Mouse (Mus musculus) myocyte (in vitro differentiated cells): ENCODE measurements around the gene Ascl2. TPM values are rescaled to one million over a fixed set of nuclear protein-coding genes. Genes with fewer than 3 reads are reported as not detected.

Experiments used
- H3K27me3 ChIP-seq: one replicate; pipeline ENCODE4 v1.6.1; 2011; ENCODE audit not compliant: control insufficient read depth, insufficient read depth, insufficient read length
- H3K36me3 ChIP-seq: one replicate; pipeline ENCODE4 v1.6.1; 2011; ENCODE audit not compliant: control insufficient read depth, insufficient read depth
- H3K4me2 ChIP-seq: one replicate; pipeline ENCODE4 v1.6.1; 2011; ENCODE audit warnings: low read depth, control low read depth
- H3K4me3 ChIP-seq: one replicate; pipeline ENCODE4 v1.5.1; 2011; ENCODE audit warnings: mild to moderate bottlenecking, control low read depth, moderate library complexity
- H3K79me2 ChIP-seq: one replicate; pipeline ENCODE4 v1.6.1; 2011; ENCODE audit not compliant: control insufficient read depth, insufficient read depth
- H3ac ChIP-seq: one replicate; pipeline ENCODE4 v1.6.1; 2011; ENCODE audit not compliant: control insufficient read depth, insufficient read length
- CEBPB ChIP-seq: IDR thresholded peaks from 2 replicates; pipeline ENCODE4 v1.6.1; 2011; ENCODE audit warnings: mild to moderate bottlenecking, moderate library complexity; ENCODE audit not compliant: poor library complexity, insufficient read depth, severe bottlenecking
- E2F4 ChIP-seq: IDR thresholded peaks from one replicate; pipeline ENCODE4 v1.6.1; 2011; ENCODE audit warnings: mild to moderate bottlenecking, control low read depth, moderate library complexity; ENCODE audit not compliant: insufficient read depth
- MAX ChIP-seq: IDR thresholded peaks from one replicate; pipeline ENCODE4 v1.6.1; 2011; ENCODE audit warnings: low read depth, mild to moderate bottlenecking, control low read depth
- MYOD1 ChIP-seq, 3 experiments: IDR thresholded peaks; one replicate each; pipeline ENCODE4 v1.6.1; 2011; ENCODE audit warnings: control low read depth in 2 of 3, low read depth in 2 of 3, mild to moderate bottlenecking in 2 of 3, moderate library complexity in 1 of 3; ENCODE audit not compliant: insufficient read length in 2 of 3, control insufficient read depth in 1 of 3
- MYOG ChIP-seq, 3 experiments: IDR thresholded peaks; one replicate each; pipeline ENCODE4 v1.6.1; 2011; ENCODE audit warnings: control low read depth in 2 of 3, low read depth in 2 of 3, mild to moderate bottlenecking in 2 of 3; ENCODE audit not compliant: insufficient read length in 2 of 3, control insufficient read depth in 1 of 3, insufficient read depth in 1 of 3
- POLR2A ChIP-seq: IDR thresholded peaks from one replicate; pipeline ENCODE4 v1.6.1; 2011; ENCODE audit warnings: low read depth, mild to moderate bottlenecking, control low read depth, moderate library complexity; ENCODE audit not compliant: insufficient read length
- POLR2AphosphoS2 ChIP-seq: IDR thresholded peaks from one replicate; pipeline ENCODE4 v1.6.1; 2011; ENCODE audit warnings: low read depth, control low read depth; ENCODE audit not compliant: insufficient read length
- REST ChIP-seq: IDR thresholded peaks from one replicate; pipeline ENCODE4 v1.6.1; 2011; ENCODE audit warnings: mild to moderate bottlenecking, control low read depth, moderate library complexity; ENCODE audit not compliant: insufficient read depth, insufficient read length
- SRF ChIP-seq: IDR thresholded peaks from one replicate; pipeline ENCODE4 v1.6.1; 2011; ENCODE audit warnings: low read depth; ENCODE audit not compliant: control insufficient read depth, insufficient read length
- TCF12 ChIP-seq: IDR thresholded peaks from one replicate; pipeline ENCODE4 v1.6.1; 2011; ENCODE audit warnings: mild to moderate bottlenecking, control low read depth; ENCODE audit not compliant: poor library complexity, insufficient read depth, severe bottlenecking
- TCF3 ChIP-seq: IDR thresholded peaks from one replicate; pipeline ENCODE4 v1.6.1; 2011; ENCODE audit warnings: low read depth, control low read depth; ENCODE audit not compliant: insufficient read length
- USF1 ChIP-seq: IDR thresholded peaks from one replicate; pipeline ENCODE4 v1.6.1; 2011; ENCODE audit warnings: low read depth, mild to moderate bottlenecking, control low read depth, moderate library complexity
- polyA plus RNA-seq: library from polyadenylated mRNA; unstranded; fragments of >200 nt; fragmentation: generic; extraction: Trizol; gene quantifications from one replicate; pipeline ENCODE4 v1.2.1, GENCODE M21; 2012; ENCODE audit warnings: missing spikeins

The Ascl2 gene
- polyA plus RNA-seq, 1 experiment = not detected

DNA sequence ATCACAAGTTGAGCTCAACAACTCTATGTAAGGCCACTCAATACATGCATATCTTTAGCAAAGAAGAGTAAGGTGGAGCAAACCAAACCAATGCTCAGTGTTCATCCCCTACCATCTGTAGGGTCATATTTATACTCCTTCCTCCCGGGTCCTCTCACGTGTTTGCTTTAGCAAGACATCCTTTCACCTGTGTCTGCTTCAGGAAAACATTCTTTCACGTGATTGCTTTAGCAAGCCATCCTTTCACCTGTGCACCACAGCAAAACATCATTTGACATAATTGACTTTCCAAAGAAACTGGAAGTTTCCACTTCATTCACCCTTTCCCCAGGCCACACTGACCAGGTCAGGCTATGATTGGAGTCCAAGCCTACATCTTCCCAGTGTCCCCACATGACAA lies 38.0 kb downstream of the Ascl2 start, which contains the start of gene Th:
Gene Th (minus strand): TSS at position 101 of the 400 bp plus-strand sequence.
- H3K27me3 ChIP-seq = peaks cover 15% of the 10 kb centered on the region
- no peaks in the 10 kb centered on the region for H3K36me3 ChIP-seq
- H3K79me2 ChIP-seq = no peaks in the 10 kb centered on the region
- no peak within 1 kb of the TSS for H3ac ChIP-seq
- no peak within 1 kb of the TSS for H3K4me2 ChIP-seq
- no peak within 1 kb of the TSS for H3K4me3 ChIP-seq
- TF ChIP-seq POLR2A = no peak
- TF ChIP-seq TCF12 = no peak
- no peak for TF ChIP-seq E2F4
- no peak for TF ChIP-seq USF1
- TF ChIP-seq MYOG (IDR thresholded peaks at IDR 0.05; ENCODE audit: control insufficient read depth in 1 of 3, insufficient read depth in 1 of 3, insufficient read length in 2 of 3, low read depth in 2 of 3) = no peak
- no peak for TF ChIP-seq MAX
- no peak for TF ChIP-seq MYOD1 (IDR thresholded peaks at IDR 0.05; ENCODE audit: control insufficient read depth in 1 of 3, insufficient read length in 2 of 3, low read depth in 2 of 3)
- TF ChIP-seq POLR2AphosphoS2 = no peak
- no peak for TF ChIP-seq CEBPB
- no peak for TF ChIP-seq REST
- TF ChIP-seq SRF = no peak
- no peak for TF ChIP-seq TCF3

DNA sequence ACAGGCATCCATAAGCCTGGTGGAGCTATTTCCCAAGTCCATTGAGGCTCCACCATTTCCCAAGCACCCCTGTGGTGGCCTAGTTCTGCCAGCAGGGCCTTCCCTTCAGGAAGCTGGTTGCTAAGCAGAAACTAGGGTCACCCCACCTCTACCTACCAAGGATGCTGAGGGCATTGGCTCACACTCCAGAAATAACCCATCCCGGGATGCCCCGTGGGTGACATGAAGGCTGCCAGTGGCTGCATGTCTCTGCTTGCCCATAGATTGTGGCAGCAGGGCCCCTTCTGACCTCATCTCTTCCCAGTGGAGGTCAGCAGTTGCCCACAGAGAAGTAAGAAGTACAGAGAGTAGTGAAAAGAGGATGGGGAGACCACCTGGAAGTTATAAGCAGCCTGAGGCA lies 39.5 kb downstream of the Ascl2 start:
- no peak overlapping the region for H3ac ChIP-seq
- H3K4me3 ChIP-seq = no peak overlapping the region
- TF ChIP-seq CEBPB (no peak), MAX (no peak), E2F4 (no peak), POLR2AphosphoS2 (no peak), TCF12 (no peak), POLR2A (no peak), TCF3 (no peak), SRF (no peak)
- H3K27me3 ChIP-seq = peaks cover 11% of the 10 kb centered on the region
- H3K79me2 ChIP-seq = no peaks in the 10 kb centered on the region
- H3K36me3 ChIP-seq = no peaks in the 10 kb centered on the region
- H3K4me2 ChIP-seq = no peak overlapping the region

DNA sequence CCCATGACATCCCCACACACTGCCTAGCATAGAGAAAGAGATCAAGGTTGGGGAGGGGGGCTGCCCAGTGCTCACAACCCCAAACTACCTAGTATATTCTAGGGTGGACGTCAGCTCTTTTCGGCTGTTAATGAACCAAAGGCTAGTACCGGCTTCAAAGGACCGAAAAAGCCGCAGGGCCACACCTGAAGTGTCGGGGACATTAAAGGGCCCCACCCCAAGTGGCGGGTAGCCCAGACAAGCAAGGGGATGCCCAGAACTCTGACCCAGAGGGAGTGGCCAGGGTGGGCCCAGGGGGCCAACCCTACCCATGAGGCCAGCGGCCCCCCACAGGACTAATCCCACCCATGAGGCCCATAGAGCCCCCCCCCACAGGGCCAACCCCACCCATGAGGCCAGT lies 41.8 kb downstream of the Ascl2 start:
- no peak for TF ChIP-seq MAX
- TF ChIP-seq TCF3 = no peak
- TF ChIP-seq CEBPB = no peak
- TF ChIP-seq TCF12 = no peak
- TF ChIP-seq E2F4 = no peak
- no peak for TF ChIP-seq REST
- TF ChIP-seq USF1 = no peak
- Histone ChIP-seq H3K36me3 (no peaks in the 10 kb centered on the region), H3ac (no peak overlapping the region), H3K27me3 (peaks cover 11% of the 10 kb centered on the region), H3K4me2 (no peak overlapping the region), H3K4me3 (no peak overlapping the region), H3K79me2 (no peaks in the 10 kb centered on the region)

DNA sequence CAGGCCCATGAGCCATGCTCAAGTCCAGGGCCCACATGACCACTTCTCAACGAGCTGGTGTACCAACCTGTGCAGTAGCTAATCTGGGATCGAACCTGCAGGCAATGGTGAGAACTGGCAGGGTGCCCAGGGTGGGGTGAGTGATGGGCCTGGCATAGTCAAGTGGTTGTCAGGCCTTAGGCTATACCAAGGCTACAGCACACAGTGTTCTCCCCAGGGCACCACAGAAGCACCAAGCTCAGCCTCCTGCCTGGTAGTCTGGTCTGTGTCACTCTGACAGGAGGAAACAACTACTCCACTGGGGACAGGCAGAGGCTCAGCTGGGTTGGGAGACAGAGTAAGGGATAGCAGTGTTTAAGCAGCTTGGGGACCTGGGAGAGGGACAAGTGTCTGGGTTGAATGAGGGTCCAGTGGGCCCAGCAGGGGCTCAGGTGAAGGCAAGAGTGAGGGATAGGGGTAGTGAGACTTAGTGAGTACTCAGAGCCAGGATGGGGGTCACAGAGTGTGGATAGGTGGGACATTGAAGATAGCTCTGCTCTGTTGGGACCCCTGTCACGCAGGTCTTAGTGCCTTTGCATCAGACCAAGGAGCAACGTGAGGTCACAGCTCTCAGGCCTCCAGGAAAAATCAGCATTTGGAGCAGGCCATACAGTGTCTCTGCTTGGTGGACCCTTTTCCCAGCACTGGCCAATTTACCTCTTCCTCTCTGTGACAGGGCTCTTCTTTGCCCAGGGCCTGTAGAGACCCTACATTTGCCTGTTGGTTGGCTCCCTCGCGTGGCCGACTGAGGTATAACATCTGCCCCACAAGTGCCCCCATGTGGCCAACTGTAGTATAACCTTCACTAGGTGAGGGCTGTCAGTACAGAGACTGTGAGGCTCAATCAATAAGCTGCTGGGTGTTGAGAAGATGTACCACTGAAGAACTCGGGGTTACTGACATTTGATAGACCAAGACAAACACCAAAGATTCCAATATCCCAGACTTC lies 50.1 kb downstream of the Ascl2 start:
- H3K4me3 ChIP-seq = no peak overlapping the region
- H3K27me3 ChIP-seq = peaks cover 13% of the 10 kb centered on the region
- H3K36me3 ChIP-seq = no peaks in the 10 kb centered on the region
- no peak overlapping the region for H3ac ChIP-seq
- TF ChIP-seq MYOD1 (IDR thresholded peaks at IDR 0.05; ENCODE audit: control insufficient read depth in 1 of 3, insufficient read length in 2 of 3, low read depth in 2 of 3) (no peak), MAX (no peak), MYOG (IDR thresholded peaks at IDR 0.05; ENCODE audit: control insufficient read depth in 1 of 3, insufficient read depth in 1 of 3, insufficient read length in 2 of 3, low read depth in 2 of 3) (no peak), CEBPB (no peak), POLR2A (no peak), E2F4 (no peak), POLR2AphosphoS2 (no peak), SRF (no peak), REST (no peak), TCF12 (no peak), USF1 (no peak), TCF3 (no peak)
- no peaks in the 10 kb centered on the region for H3K79me2 ChIP-seq
- no peak overlapping the region for H3K4me2 ChIP-seq

DNA sequence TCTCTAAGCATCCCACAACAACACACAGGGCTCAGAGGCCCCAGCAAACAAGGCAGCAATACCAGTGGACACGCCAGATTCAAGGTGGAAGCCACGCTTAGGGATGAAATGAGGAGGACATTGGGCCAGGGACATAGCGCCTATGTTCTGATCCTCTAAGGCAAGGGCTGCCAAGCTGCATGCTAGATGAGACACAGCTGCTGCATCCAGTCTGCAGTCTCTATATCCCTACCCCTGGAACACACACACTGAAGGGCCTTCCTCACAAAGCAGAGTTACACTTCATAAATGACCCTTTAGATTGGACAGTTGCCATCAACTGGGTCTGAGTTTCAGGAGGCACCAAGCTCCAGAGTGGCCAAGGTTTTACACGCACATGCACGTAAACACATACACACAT lies 51.4 kb downstream of the Ascl2 start:
- peaks cover 13% of the 10 kb centered on the region for H3K27me3 ChIP-seq
- H3ac ChIP-seq = no peak overlapping the region

More for the DNA sequence above, 51.4 kb downstream of the Ascl2 start:
- H3K4me3 ChIP-seq = no peak overlapping the region
- no peak for TF ChIP-seq TCF12
- no peak for TF ChIP-seq MAX
- TF ChIP-seq CEBPB = no peak
- no peak for TF ChIP-seq POLR2A
- H3K79me2 ChIP-seq = no peaks in the 10 kb centered on the region
- no peak overlapping the region for H3K4me2 ChIP-seq
- H3K36me3 ChIP-seq = no peaks in the 10 kb centered on the region

Other genes with a start within 250 kb of the Ascl2 start
- 1.2 TPM for gene Ins2, start 225.9 kb downstream of the Ascl2 start, polyA plus RNA-seq
- gene Th, start 38.1 kb downstream of the Ascl2 start, polyA plus RNA-seq = not detected
- 59.5 TPM for gene Tspan32, start 35.8 kb upstream of the Ascl2 start, polyA plus RNA-seq
- 744 TPM for gene Cd81, start 83.5 kb upstream of the Ascl2 start, polyA plus RNA-seq
- 78.6 TPM for gene Tssc4, start 100.0 kb upstream of the Ascl2 start, polyA plus RNA-seq
- gene Trpm5, start 125.4 kb upstream of the Ascl2 start, polyA plus RNA-seq = 6.9 TPM
- 0.12 TPM for gene Kcnq1, start 137.1 kb upstream of the Ascl2 start, polyA plus RNA-seq